Mouse (Mus musculus) bone marrow macrophage, adult 2 months (primary cell): Measurements from ENCODE around the gene Med13l. TPM values are rescaled to one million over a fixed set of nuclear protein-coding genes. Genes with fewer than 3 reads are reported as not detected.

Source experiments
- H3K27ac ChIP-seq: 2 replicates; pipeline ENCODE4 v1.5.1; 2012; ENCODE audit warnings: low read depth, low read length; ENCODE audit not compliant: insufficient read depth
- H3K4me1 ChIP-seq: 2 replicates; pipeline ENCODE4 v1.6.1; 2012; ENCODE audit warnings: low read length; ENCODE audit not compliant: control insufficient read depth, insufficient read depth
- H3K4me3 ChIP-seq: 2 replicates; pipeline ENCODE4 v1.5.1; 2012; ENCODE audit warnings: mild to moderate bottlenecking, low read length, moderate library complexity; ENCODE audit not compliant: insufficient read depth
- CTCF ChIP-seq: IDR thresholded peaks from 2 replicates; pipeline ENCODE4 v1.5.1; 2012; ENCODE audit warnings: low read depth, mild to moderate bottlenecking, low read length, moderate library complexity
- POLR2A ChIP-seq: IDR thresholded peaks from 2 replicates; pipeline ENCODE4 v1.6.1; 2012; ENCODE audit warnings: mild to moderate bottlenecking, low read depth, low read length, borderline replicate concordance
- polyA plus RNA-seq: library from polyadenylated mRNA; stranded (reverse); fragments of >200 nt; gene quantifications from 2 replicates; pipeline ENCODE4 v1.2.4, GENCODE M21; 2012; ENCODE audit not compliant: missing spikeins, insufficient read depth, insufficient read length

The Med13l gene
- polyA plus RNA-seq, 1 experiment: 25.5 TPM

- no peak overlapping the region for H3K4me3 ChIP-seq
These were observed 36.1 kb upstream of the Med13l start for GRCm38 (mm10) chr5:118524400-118524799.

GRCm38 (mm10) chr5:118525634-118526033, 34.8 kb upstream of the Med13l start:
- TF ChIP-seq POLR2A: no peak
- no peak for TF ChIP-seq CTCF
- Histone ChIP-seq H3K4me3 (no peak overlapping the region), H3K4me1 (no peaks in the 10 kb centered on the region), H3K27ac (no peak overlapping the region)

More at GRCm38 (mm10) chr5:118524400-118524799, 36.1 kb upstream of the Med13l start:
- H3K27ac ChIP-seq: no peak overlapping the region
- no peaks in the 10 kb centered on the region for H3K4me1 ChIP-seq
- no peak for TF ChIP-seq CTCF
- no peak for TF ChIP-seq POLR2A

- TF ChIP-seq CTCF (no peak), POLR2A (no peak)
- Histone ChIP-seq H3K4me3 (no peak overlapping the region), H3K4me1 (no peaks in the 10 kb centered on the region), H3K27ac (no peak overlapping the region)
These were observed 34.0 kb upstream of the Med13l start for GRCm38 (mm10) chr5:118526504-118526903.

- no peak for TF ChIP-seq POLR2A
- no peak for TF ChIP-seq CTCF
- Histone ChIP-seq H3K4me1 (no peaks in the 10 kb centered on the region), H3K4me3 (no peak overlapping the region), H3K27ac (no peak overlapping the region)
These were observed 31.2 kb upstream of the Med13l start for GRCm38 (mm10) chr5:118529241-118529640.

- TF ChIP-seq CTCF: no peak
- TF ChIP-seq POLR2A: no peak
- Histone ChIP-seq H3K27ac (no peak overlapping the region), H3K4me3 (no peak overlapping the region), H3K4me1 (no peaks in the 10 kb centered on the region)
These were observed 28.4 kb upstream of the Med13l start for GRCm38 (mm10) chr5:118532125-118532524.

- Histone ChIP-seq H3K4me1 (no peaks in the 10 kb centered on the region), H3K27ac (no peak overlapping the region), H3K4me3 (no peak overlapping the region)
- TF ChIP-seq POLR2A: no peak
- TF ChIP-seq CTCF: no peak
These were observed 27.8 kb upstream of the Med13l start for GRCm38 (mm10) chr5:118532659-118533058.

- TF ChIP-seq CTCF: no peak
- TF ChIP-seq POLR2A: no peak
- Histone ChIP-seq H3K4me3 (no peak overlapping the region), H3K4me1 (no peaks in the 10 kb centered on the region), H3K27ac (no peak overlapping the region)
These were observed 26.0 kb upstream of the Med13l start for GRCm38 (mm10) chr5:118534407-118534921.

GRCm38 (mm10) chr5:118535130-118535529, 25.3 kb upstream of the Med13l start:
- H3K4me1 ChIP-seq: no peaks in the 10 kb centered on the region
- TF ChIP-seq POLR2A (no peak), CTCF (no peak)
- H3K27ac ChIP-seq: no peak overlapping the region
- H3K4me3 ChIP-seq: no peak overlapping the region

GRCm38 (mm10) chr5:118538487-118538886, 22.0 kb upstream of the Med13l start:
- TF ChIP-seq POLR2A (no peak), CTCF (no peak)
- Histone ChIP-seq H3K4me3 (no peak overlapping the region), H3K27ac (no peak overlapping the region), H3K4me1 (no peaks in the 10 kb centered on the region)

GRCm38 (mm10) chr5:118543816-118544215, 16.7 kb upstream of the Med13l start:
- H3K27ac ChIP-seq: no peak overlapping the region
- no peak overlapping the region for H3K4me3 ChIP-seq
- TF ChIP-seq POLR2A (no peak), CTCF (no peak)
- no peaks in the 10 kb centered on the region for H3K4me1 ChIP-seq

GRCm38 (mm10) chr5:118550493-118550892, 10.0 kb upstream of the Med13l start:
- TF ChIP-seq POLR2A (no peak), CTCF (no peak)
- H3K4me3 ChIP-seq: no peak overlapping the region

More at GRCm38 (mm10) chr5:118550493-118550892, 10.0 kb upstream of the Med13l start:
- Histone ChIP-seq H3K27ac (no peak overlapping the region), H3K4me1 (no peaks in the 10 kb centered on the region)
